Mouse (Mus musculus): ENCODE results near the gene Rab5a.
"Not testable (repeated sequence)": the region's sequence is repeated elsewhere in the genome, so short reads cannot be mapped to it uniquely, and the experiment has no call there.

Rab5a gene

DNA sequence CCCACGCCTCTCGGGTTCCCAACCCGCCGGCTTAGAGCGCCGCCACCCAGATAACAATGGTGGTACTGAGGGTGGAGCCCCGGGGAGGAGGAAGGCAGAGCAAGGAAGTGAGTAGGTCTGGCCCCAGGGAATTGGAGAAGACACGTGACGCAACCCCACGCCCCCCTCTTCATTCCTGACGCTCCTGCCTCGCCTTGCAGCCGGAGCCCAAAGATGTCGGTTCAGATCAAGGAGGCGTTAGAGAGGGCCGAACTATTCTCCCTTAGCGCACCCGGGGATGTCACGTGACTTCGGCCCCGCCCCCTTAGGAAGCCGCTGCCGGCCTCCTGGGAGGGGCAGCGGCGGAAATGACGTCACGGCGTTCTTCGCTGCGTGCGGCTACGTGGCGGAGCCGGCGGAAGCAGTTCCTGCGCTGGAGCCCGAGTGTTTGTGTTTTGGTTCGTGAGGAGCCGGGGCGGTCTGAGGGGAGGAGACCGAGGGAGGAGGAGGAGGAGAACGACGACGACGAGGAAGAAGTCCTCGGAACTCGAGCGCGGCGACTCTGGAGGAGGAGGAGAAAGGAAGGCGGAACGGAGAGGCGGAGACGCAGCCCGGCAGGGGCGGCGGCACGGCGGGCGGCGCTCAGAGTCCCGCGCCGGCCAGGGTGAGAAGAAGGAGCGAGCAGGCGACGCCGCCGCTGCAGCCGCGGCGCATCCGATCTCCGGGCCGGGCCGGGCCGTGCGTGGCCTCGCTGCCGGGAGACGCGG, at the start of gene Rab5a:
TSS of gene Rab5a (plus strand) at position 377 of the 746 bp plus-strand sequence.
- DNase-seq (ENCODE audit: low spot score): peak; percentile 99

DNA sequence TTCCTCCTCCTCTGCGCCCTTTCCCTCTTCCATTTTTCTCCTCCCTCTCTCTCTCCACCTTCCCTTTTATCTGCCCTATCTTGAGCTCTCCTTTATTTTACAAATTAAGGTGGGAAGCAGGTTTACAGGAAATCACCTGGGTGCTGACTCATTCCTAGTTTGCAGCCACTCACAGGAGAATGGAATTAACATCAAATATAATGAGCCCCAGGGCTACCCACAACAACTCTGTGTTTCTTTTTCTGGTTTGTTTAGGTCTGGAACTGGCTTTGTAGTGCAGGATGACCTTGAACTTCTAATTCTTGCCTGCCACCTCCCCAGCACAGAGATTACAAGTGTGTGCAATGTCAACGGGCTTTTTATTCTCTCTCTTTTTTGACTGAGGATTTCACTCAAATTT, 22.9 kb upstream of the Rab5a start:
- no peak for DNase-seq (ENCODE audit: low spot score)

DNA sequence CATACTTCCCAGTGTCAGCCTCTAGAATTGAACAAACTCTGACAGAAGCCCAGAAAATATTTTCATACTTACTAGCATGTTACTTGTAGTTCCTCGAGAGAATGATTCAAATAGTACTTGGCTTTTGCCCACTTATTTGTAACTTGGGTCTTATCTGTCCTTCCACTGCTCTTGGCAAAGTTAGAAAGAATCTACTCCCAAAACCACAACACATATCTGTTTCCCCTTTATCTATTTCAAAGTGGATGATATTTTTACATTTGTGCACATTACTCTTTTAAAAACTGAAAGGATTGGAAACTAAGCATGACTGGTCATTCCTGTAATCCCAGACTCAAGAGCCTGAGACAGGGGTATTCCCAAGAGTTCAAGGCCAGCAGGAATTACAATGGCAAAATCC, 22.3 kb upstream of the Rab5a start:
- DNase-seq (ENCODE audit: low spot score): no peak

DNA sequence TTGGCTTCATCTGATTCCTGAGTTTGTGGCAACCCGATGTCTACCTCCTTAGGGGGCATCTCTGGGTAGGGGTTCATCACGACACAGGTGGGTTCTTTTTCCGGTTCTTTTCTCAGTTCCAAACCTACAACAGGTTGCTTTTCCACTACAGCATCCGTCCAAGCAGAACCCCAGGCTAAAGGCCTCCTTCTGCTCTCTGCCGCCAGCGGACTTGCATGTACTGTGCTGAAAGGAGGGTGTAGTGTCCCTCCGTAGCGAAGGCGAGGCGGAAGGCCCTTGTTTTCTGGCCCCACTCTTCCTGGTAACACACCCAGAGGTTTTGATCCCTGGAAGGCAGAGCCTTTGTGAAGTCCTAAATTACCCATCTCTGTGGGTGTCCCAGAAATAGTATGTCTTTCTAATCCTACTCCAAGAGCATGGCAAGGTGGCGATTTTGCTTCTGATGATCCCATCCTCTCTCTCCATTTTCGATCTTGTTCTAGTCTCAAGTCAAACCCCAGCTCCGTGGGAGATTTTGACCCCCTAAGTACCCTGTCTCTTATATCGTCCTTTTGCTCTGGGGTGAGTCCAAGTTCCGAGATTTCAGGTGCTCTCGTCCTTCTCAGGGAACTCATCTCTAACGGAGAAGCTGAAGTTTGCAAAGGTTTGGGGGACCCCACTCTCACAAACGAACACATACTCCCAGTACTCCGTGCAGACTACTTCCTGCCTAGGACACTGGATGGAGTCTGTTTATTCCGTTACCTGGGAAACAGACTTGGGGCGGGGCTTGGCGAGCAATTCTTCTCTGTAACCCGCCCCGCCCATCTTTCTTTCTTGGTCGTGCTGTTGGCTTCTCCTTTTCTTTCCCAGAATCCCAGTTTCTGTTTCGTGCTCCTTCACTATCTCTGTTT, 16.2 kb upstream of the Rab5a start, which contains the start of gene Efhb:
TSS of gene Efhb (minus strand) at position 719 of the 893 bp plus-strand sequence.
- peak; percentile 89 for DNase-seq (ENCODE audit: low spot score)

DNA sequence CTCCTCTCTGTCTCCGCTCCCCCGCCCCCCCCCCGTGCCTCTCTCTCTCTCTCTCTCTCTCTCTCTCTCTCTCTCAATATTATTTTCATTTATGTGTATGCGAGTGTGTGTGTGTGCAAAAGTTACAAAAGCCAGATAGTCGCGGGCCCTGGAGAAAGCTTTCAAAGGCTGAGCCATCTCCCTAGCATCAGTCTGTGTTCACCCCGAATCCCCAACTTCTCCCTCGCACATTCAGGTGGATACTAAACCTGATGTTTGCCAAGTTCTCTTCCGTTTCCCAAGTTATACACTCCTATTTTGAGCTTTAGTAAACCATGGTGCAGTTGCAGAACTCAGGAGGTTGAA, 15.6 kb upstream of the Rab5a start:
- no peak for DNase-seq (ENCODE audit: low spot score)

DNA sequence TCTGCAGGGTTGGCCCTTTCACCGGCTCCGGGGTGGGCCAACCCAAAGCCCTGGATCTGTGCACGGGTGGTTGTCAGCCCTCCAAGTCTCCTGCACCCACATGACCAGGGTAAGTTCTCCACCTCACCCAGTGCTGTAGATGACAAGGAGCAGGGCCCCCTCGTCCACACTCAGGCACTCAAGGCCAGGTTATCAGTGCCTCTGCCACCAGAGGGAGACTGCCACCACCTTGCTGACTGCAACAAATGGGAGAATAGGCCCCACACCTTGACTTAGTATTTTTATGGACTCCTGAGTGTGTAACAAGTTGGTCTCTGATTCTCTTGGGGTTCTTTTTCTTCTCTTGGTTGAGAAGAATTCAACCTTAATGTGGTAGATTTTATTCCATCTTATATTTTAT, 13.5 kb upstream of the Rab5a start:
- DNase-seq (ENCODE audit: low spot score): no peak

DNA sequence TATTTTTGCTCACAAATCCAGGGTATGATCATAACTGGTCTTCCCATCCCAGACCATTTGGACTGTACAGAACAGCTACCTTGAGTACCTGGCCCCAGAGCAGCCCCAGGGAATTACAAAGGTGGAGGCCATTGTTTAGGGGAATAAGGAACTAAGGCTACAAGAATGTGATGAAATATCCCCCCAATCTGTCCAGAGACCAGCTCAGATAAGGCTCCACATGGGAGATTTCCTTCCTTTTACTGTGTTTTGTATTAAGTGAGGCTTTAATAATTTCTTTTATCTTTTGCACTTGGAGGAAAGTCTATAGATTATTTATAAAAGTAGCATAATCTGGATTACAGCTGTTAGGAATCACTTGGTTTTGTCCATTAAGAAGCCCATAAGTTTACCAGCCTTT, 10.3 kb upstream of the Rab5a start:
- DNase-seq (ENCODE audit: low spot score): no peak

DNA sequence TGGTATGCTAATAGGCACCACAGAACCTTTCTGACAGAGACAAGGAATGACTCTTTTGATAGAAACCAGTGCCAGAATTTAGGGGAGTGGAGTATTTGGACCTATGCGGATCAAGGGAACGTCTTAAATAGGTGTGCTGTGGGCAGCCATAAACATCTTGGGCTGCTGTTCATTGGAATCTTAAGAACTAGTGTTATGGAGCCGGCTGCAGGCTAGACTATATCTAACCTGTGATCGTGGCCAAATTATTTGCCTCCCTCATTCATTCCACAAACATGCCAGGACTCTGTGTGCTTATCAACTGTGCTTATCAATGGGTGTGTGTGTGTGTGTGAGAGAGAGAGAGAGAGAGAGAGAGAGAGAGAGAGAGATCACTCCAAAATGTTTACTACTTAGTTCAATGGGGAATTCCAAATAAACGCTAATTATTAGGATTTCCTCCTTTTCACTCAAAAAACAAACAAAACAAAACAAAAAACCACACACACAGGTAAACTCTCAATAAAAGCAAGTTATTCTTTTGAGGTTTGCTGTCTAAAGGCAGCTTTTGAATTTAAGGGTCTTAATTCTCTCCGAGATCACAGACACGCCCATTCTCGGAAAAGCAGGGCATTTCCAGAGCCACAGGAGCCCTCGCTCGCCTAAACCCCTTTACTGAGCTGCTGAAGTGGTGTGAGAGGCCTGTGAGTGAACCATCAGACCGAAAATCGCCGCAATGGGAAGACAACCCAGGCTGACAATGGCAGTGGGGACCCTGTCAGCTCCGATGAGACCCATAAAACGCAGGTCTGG, 772 bp upstream of the Rab5a start:
- DNase-seq (ENCODE audit: low spot score): no peak

DNA sequence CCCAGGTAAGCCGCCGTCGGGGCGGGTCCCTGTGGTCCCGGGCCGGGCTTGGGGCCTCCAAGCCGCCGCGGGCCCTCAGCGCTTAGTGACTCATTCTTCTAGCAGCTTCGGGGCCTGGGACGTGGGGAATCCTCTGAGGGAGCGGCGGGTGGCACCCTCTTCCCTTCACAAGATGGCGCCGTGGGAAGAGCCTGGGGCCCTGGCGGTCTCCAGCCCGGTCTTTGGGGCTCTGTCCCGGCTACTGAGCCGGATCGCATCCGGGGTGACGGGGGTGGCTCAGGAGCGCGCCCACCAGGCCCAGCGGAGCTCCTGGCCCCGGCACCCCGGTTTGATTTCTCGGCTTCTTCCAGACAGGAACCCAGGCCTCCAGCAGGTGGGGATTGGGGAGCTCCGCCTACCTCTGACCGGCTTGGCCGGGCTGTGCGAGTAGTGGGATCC, 589 bp downstream of the Rab5a start:
- peak; percentile 41 for DNase-seq (ENCODE audit: low spot score)

DNA sequence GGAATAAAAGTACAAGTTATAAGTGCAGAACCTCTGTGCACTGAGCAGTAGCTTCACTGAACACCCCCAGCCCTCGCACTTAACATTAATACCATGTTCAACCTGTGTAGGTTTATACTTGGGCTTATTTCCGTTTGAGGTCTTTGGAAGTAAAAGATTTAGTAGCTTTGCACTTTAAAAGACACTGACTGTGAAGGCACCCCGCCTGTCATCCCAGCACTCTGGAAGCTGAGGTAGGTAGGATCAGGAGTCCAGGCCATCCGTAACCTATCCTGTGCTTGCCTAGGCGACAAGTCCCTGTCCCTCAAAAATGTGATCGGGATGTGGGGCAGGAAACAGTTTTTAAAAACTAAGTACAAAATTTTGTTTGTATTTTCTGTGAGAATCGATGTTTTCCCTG, 1.4 kb downstream of the Rab5a start:
- DNase-seq (ENCODE audit: low spot score): no peak

DNA sequence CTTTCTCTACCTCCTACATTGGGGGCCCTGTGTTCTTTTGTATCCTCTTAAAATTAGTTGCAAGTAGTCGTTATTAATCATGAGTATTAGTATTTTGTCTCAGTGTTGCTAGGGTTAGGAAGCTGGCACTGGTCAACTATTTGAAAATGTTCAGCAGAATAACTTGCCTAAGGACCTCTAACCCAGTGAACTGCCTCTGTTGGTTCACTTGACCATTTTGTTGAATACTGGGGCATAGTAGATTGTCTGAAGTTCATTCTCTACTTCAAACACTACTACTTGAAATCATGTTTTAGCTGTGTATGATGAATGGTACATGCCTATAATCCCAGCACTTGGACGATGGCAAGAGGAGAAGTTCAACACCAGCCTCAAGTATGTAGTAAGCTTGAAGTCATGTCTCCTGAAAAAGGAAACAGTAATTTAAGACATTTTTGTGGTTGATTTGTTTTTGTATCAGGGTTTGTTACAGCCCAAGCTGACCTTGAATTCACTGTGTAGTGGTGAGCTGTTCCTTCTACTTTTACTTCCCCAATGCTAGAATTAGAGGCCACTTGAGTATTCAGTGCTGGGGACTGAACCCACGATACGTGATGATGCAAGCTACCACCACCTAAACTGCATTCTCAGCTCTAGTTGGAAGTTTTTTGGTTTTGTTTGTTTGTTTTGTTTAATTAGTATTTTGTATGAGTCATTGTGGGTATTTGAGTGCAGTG, 9.4 kb downstream of the Rab5a start:
- DNase-seq (ENCODE audit: low spot score): no peak

DNA sequence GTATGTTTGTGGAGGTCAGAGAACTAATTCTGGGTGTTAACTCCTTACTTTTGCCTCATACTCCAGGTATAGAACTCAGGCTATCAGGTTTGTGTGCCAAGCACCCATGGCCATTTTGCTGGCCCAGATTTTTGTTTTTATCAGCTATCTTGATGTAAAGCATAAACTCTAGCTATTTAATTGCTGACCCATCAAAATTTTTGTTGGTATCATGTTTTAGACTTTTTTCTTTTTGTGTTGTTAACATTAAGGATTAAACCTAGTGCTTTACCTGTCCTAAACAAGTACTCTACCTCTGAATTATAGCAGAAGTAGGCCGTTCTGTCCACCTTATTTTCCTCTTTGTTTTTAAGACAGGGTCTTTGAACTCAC, 10.0 kb downstream of the Rab5a start:
- DNase-seq (ENCODE audit: low spot score): no peak

DNA sequence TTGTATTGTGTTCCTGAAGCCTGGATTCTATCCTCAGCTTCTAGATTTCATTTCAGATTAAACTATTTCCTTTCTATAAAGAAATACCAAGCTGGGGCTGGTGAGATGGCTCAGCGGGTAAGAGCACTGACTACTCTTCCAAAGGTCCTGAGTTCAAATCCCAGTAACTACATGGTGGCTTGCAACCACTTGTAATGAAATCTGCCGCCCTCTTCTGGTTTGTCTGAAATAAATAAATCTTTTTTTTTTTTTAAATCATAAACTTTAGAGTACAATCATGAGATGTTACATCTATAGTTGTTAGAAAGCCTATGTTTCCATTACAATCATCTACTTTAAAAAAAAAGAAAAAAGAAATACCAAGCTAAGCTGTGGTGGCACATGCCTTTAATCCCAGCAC, 23.9 kb downstream of the Rab5a start:
- DNase-seq (ENCODE audit: low spot score): no peak

DNA sequence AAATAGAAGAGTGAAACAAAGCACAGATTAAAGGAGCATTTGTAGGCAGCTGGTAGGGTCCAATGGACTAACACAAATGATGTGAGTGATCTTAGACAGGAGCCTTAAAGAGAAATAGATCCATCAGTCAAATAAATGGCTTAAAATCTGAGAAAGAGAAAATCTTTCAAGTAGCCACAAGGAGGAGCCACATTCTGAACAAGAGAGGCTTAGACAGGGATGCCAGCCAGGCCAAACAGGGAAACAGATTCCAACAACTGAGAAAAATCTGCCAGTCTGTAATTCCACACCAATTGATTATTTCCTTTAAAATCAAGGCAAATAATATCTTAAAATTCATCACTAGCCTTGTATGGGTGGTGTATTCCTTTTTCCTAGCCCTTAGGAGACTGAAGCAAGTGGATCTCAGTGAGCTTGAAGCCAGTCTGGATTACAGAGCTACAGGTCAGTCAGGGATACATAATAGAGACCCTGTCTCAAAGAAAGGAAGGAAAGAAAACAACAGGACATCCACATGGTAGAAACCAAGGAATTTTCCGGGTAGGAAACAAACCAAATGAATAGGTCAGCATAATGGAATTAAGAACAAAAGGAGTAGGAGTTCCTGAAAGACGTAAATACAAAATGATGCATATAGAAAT, 33.4 kb downstream of the Rab5a start:
- no peak for DNase-seq (ENCODE audit: low spot score)

DNA sequence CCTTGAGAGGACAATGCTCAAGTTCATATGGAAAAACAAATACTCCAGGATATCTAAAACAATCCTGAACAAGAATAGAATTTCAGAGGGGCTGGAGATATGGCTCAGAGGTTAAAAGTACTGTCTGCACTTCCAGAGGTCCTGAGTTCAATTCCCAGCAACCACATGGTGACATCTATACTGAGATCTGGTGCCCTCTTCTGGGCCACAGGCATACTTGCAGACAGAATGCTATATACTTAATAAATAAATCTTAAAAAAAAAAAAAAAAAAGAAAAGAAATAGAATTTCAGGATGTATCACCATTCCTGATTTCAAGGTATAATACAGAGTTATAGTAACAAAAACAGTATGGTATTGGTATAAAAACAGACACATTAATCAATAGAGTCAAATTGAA, 40.3 kb downstream of the Rab5a start:
- DNase-seq (ENCODE audit: low spot score): no peak

DNA sequence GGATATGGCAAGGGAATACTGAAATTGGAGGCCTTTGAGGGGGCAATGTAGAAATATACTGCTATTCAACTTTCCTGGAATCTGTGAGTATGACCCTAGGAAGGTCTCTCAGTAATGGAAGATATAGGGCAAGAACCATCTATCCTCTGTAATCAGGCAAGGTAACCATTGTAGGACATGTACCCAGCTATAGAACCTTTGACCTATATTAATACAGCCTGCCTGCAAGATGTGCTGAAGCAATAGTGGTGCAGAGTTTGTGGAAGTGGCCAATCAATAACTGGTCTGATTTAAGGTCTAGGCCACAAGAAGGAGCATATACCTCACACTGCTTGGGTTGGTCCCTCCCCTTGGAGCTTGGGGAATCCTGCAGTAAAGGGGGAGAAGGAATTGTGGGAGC, 41.5 kb downstream of the Rab5a start:
- DNase-seq (ENCODE audit: low spot score): no peak

DNA sequence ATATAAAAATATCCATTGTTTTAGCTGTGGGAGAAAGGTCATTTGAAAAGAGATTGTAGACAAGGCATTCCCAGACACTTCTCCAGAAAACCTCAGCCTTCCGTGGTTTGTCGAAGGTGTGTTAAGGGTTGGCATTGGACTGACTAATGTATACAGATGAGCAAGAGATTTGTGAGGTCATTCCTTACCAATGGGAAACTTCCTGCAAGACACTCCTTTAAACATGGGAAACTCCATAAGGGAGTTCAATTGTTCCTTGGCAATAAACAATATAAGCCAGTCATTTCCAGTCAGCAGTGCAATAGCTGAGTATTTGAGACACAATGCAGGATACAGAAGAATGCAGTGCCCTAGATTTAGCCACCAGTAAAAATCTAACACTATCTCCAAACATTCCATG, 49.0 kb downstream of the Rab5a start:
- no peak for DNase-seq (ENCODE audit: low spot score)

DNA sequence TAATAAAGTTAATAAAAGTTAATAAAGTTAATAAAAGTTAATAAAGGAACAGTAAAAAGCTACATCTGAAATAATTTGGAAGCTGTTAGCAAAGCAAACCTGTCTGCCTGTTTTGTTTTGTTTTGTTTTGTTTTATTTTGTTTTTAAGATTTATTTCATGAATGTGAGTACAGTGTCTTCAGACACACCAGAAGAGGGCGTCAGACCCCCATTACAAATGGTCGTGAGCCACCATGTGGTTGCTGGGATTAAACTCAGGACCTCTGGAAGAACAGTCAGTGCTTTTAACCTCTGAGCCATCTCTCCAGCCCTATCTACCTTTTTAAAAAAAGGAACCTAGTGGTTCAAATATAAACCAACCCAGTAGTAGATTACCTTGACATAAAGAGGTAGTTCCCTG, 52.1 kb downstream of the Rab5a start:
- no peak for DNase-seq (ENCODE audit: low spot score)

DNA sequence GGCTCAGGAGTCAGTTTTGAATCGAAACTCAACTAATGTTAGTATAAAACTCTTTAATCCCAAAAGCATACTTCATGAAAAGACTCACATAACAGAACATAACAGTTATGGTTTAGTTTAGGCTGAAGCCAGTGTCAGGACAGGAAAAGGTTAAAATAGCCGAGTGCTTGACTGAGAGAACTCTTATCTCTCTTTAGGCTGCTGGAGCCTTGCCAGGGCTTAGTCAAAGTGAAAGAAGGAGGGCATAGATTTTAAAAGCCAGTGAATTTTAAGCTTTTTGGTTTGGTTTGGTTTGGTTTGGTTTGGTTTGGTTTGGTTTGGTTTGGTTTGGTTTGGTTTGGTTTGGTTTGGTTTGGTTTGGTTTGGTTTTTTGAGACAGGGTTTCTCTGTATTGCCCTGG, 53.4 kb downstream of the Rab5a start:
- DNase-seq (ENCODE audit: low spot score): no peak

DNA sequence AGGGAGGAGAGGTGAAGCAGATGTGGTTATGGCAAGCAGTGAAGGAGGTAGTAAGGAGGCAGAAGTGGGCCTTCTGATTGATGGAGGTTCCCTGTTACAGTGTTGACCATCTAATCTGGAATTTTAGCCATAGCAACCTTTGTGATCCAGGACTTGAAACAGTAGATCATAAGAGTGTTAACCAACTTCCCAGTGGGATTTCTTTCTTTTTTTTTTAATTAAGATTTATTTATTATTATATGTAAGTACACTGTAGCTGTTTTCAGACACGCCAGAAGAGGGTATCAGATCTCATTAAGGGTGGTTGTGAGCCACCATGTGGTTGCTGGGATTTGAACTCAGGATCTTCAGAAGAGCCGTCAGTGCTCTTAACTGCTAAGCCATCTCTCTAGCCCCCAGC, 60.3 kb downstream of the Rab5a start, which contains the start of gene Pp2d1:
TSS of gene Pp2d1 (minus strand) at position 101 of the 400 bp plus-strand sequence.
- DNase-seq (ENCODE audit: low spot score): not testable (repeated sequence)

DNA sequence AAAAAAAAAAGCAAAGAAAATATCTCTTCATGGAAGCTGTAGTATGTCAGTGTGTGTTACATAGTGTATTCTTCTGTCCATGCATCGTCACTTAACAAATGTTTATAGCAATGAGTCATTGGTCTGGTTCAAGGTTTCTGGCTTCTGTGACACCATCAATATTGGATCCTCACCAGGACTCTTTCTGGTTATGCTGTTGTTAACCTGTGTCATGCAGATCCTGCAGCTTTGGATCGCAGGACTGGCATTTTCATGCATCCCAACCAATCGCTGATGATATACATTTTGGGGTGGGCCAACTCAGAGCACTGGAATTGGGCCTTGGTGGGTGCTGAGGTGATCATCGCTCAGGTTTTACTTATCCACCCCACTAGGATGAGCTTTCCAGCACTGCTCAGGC, 63.5 kb downstream of the Rab5a start:
- no peak for DNase-seq (ENCODE audit: low spot score)
